Mouse (Mus musculus) liver, embryonic 11.5 days (tissue): ENCODE results near the gene B3galt1. TPM values are rescaled to one million over a fixed set of nuclear protein-coding genes. Genes with fewer than 3 reads are reported as not detected.

ENCODE experiments used
- ATAC-seq: fragments of 200-750 bp; cut with Nextera tagmentation; replicated peaks from 2 replicates; pipeline ENCODE4 v1.8.0; 2017; ENCODE audit warnings: moderate number of reproducible peaks, mild to moderate bottlenecking, moderate TSS enrichment, moderate library complexity; ENCODE audit not compliant: low FRiP score
- DNase-seq: peaks from one replicate; pipeline ENCODE4 v3.0.0-alpha.2; 2017; ENCODE audit warnings: low spot score
- H3K27ac ChIP-seq: fragments of 300-500 bp; sonication (generic); 2 replicates; pipeline ENCODE4 v1.5.1; 2014; ENCODE audit warnings: mild to moderate bottlenecking, low read depth, low read length, control low read depth
- H3K27me3 ChIP-seq: fragments of 300-500 bp; sonication (generic); replicated peaks from 2 replicates; pipeline ENCODE4 v1.6.1; 2014; ENCODE audit warnings: low read length, mixed read lengths; ENCODE audit not compliant: control insufficient read depth, insufficient read depth
- H3K36me3 ChIP-seq: fragments of 300-500 bp; sonication (generic); 2 replicates; pipeline ENCODE4 v1.6.1; 2014; ENCODE audit warnings: mild to moderate bottlenecking, low read length, moderate library complexity, mixed read lengths; ENCODE audit not compliant: control insufficient read depth, insufficient read depth
- H3K4me1 ChIP-seq: fragments of 300-500 bp; sonication (generic); replicated peaks from 2 replicates; pipeline ENCODE4 v1.6.1; 2014; ENCODE audit warnings: low read length, mixed read lengths; ENCODE audit not compliant: control insufficient read depth, insufficient read depth
- H3K4me2 ChIP-seq: fragments of 300-500 bp; sonication (generic); 2 replicates; pipeline ENCODE4 v1.6.1; 2014; ENCODE audit warnings: mild to moderate bottlenecking, control low read depth, moderate library complexity
- H3K4me3 ChIP-seq: fragments of 300-500 bp; sonication (generic); 2 replicates; pipeline ENCODE4 v1.5.1; 2014; ENCODE audit warnings: low read depth, low read length, control low read depth
- H3K9ac ChIP-seq: fragments of 300-500 bp; sonication (generic); 2 replicates; pipeline ENCODE4 v1.6.1; 2014; ENCODE audit warnings: low read depth, low read length, control low read depth
- H3K9me3 ChIP-seq: fragments of 300-500 bp; sonication (generic); 2 replicates; pipeline ENCODE4 v1.6.1; 2016; ENCODE audit warnings: low read length, inconsistent platforms, mixed read lengths; ENCODE audit not compliant: control insufficient read depth
- WGBS: fragments of 180-500 bp; shearing (Covaris S2); extraction: QIAGEN DNeasy Blood & Tissue Kit; methylation state at CpG from one replicate; pipeline ENCODE4 v1.1.7; 2014; 5-methylcytosine and 5-hydroxymethylcytosine counted together
- polyA plus RNA-seq: library from polyadenylated mRNA; unstranded; fragments of >200 nt; fragmentation: Nextera tagmentation; extraction: Ambion mirVana; gene quantifications from 2 replicates; pipeline ENCODE4 v1.2.1, GENCODE M21; 2014

B3galt1 gene
- polyA plus RNA-seq, 1 experiment from 2014 or later = 0.75 TPM

- ATAC-seq = no peak
- Histone ChIP-seq H3K9ac (no peak overlapping the region), H3K36me3 (no peaks in the 10 kb centered on the region), H3K4me1 (no peaks in the 10 kb centered on the region), H3K27ac (no peak overlapping the region), H3K4me3 (no peak overlapping the region), H3K4me2 (no peak overlapping the region), H3K9me3 (no peaks in the 10 kb centered on the region), H3K27me3 (no peaks in the 10 kb centered on the region)
- DNase-seq = no peak
- 82% methylated on average over 3 of the region's 3 CpGs for WGBS
Observed at GRCm38 (mm10) chr2:67931994-67932393, 366.3 kb downstream of the B3galt1 start.

- 74% methylated on average over 3 of the region's 3 CpGs for WGBS
- H3K27ac ChIP-seq = no peak overlapping the region
Observed at GRCm38 (mm10) chr2:67948408-67948807, 382.7 kb downstream of the B3galt1 start.

GRCm38 (mm10) chr2:67956182-67956581 is 390.5 kb downstream of the B3galt1 start:
- 81% methylated on average over 4 of the region's 4 CpGs for WGBS
- Histone ChIP-seq H3K9ac (no peak overlapping the region), H3K36me3 (no peaks in the 10 kb centered on the region), H3K4me3 (no peak overlapping the region), H3K4me2 (no peak overlapping the region), H3K4me1 (no peaks in the 10 kb centered on the region), H3K27ac (no peak overlapping the region), H3K27me3 (no peaks in the 10 kb centered on the region), H3K9me3 (no peaks in the 10 kb centered on the region)
- ATAC-seq (no peak), DNase-seq (no peak)

More at GRCm38 (mm10) chr2:67948408-67948807, 382.7 kb downstream of the B3galt1 start:
- Histone ChIP-seq H3K4me1 (no peaks in the 10 kb centered on the region), H3K4me2 (no peak overlapping the region), H3K4me3 (no peak overlapping the region), H3K9me3 (no peaks in the 10 kb centered on the region), H3K9ac (no peak overlapping the region), H3K36me3 (no peaks in the 10 kb centered on the region), H3K27me3 (no peaks in the 10 kb centered on the region)
- DNase-seq (no peak), ATAC-seq (no peak)

DNA sequence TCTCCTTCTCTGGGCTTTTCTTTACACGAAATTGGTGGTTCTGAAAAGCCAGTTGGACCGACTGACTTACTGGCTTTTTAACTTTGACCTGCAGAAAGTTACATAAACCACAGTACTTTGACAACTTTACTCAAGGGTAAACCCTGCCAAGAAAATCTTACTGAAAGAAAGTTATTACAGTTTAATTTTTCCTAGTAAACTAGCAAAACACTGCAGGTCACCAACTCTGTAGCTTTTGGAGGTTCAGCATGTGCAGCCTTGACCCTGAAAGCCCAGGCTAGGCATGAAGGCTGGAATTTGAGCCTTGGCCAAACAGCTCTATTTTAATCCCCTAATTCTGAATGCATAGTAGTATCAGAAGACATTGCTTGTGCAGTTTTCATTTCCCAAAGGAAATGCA is 391.9 kb downstream of the B3galt1 start:
- Histone ChIP-seq H3K4me1 (no peaks in the 10 kb centered on the region), H3K4me2 (no peak overlapping the region), H3K36me3 (no peaks in the 10 kb centered on the region), H3K27me3 (no peaks in the 10 kb centered on the region), H3K27ac (no peak overlapping the region), H3K9me3 (no peaks in the 10 kb centered on the region), H3K4me3 (no peak overlapping the region), H3K9ac (no peak overlapping the region)
- ATAC-seq (no peak), DNase-seq (no peak)
- WGBS = 73% methylated on average over 2 of the region's 2 CpGs

DNA sequence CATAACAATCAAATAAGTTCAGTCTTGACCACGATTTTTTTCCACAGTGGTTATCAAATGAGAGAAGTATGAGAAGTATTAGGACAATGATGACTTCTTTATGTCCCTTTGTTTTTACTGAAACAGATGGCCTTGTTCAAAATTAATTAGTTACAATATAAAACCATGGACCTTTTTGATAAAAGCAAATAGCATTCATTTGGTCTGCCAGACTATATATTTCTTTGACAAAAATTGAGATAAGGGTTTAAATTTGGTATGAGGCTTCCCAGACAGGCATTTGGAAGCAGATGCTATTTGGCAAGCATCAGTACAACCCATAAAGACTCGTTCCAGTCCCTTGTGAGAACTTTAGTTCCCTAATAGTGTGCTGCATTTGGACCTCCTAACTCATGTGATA is 395.0 kb downstream of the B3galt1 start:
- H3K9ac ChIP-seq = no peak overlapping the region
- no peaks in the 10 kb centered on the region for H3K4me1 ChIP-seq
- H3K4me3 ChIP-seq = no peak overlapping the region
- ATAC-seq (no peak), DNase-seq (no peak)
- no peaks in the 10 kb centered on the region for H3K27me3 ChIP-seq
- no peaks in the 10 kb centered on the region for H3K9me3 ChIP-seq
- no peaks in the 10 kb centered on the region for H3K36me3 ChIP-seq
- no peak overlapping the region for H3K4me2 ChIP-seq
- 51% methylated on average over 2 of the region's 2 CpGs for WGBS
- no peak overlapping the region for H3K27ac ChIP-seq

DNA sequence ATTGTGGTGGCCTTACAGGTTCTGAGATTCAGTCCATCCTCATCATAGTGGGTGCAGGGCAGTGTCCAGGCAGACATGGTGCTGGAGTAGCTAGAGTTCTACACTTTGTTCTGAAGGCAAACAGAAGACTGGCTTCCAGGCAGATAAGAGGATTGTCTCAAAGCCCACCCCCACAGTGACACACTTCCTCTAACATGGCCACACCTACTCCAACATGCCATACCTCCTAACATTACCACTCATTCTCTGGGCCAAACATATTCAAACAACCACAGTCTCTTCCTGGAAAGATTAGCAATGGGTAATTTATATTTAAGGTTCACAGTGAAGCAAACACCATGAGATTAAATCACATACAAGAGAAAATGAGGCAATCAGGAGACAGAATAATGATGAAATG is 403.1 kb downstream of the B3galt1 start:
- ATAC-seq = no peak
- H3K4me3 ChIP-seq = no peak overlapping the region
- no peak overlapping the region for H3K9ac ChIP-seq

GRCm38 (mm10) chr2:67971091-67971490 is 405.4 kb downstream of the B3galt1 start:
- Histone ChIP-seq H3K36me3 (no peaks in the 10 kb centered on the region), H3K9ac (no peak overlapping the region), H3K27me3 (no peaks in the 10 kb centered on the region), H3K27ac (no peak overlapping the region), H3K9me3 (no peaks in the 10 kb centered on the region), H3K4me3 (no peak overlapping the region), H3K4me1 (no peaks in the 10 kb centered on the region), H3K4me2 (no peak overlapping the region)
- 67% methylated on average over 7 of the region's 7 CpGs for WGBS
- DNase-seq = no peak
- ATAC-seq = no peak

More for the DNA sequence above, 403.1 kb downstream of the B3galt1 start:
- Histone ChIP-seq H3K4me1 (no peaks in the 10 kb centered on the region), H3K4me2 (no peak overlapping the region), H3K27ac (no peak overlapping the region), H3K9me3 (no peaks in the 10 kb centered on the region), H3K27me3 (no peaks in the 10 kb centered on the region), H3K36me3 (no peaks in the 10 kb centered on the region)
- DNase-seq = no peak

- Histone ChIP-seq H3K36me3 (no peaks in the 10 kb centered on the region), H3K27ac (no peak overlapping the region), H3K4me2 (no peak overlapping the region), H3K27me3 (no peaks in the 10 kb centered on the region), H3K4me1 (no peaks in the 10 kb centered on the region), H3K4me3 (no peak overlapping the region), H3K9me3 (no peaks in the 10 kb centered on the region), H3K9ac (no peak overlapping the region)
- no peak for DNase-seq
- WGBS = 80% methylated on average over 6 of the region's 6 CpGs
- no peak for ATAC-seq
Observed at GRCm38 (mm10) chr2:67971576-67971975, 405.9 kb downstream of the B3galt1 start.

DNA sequence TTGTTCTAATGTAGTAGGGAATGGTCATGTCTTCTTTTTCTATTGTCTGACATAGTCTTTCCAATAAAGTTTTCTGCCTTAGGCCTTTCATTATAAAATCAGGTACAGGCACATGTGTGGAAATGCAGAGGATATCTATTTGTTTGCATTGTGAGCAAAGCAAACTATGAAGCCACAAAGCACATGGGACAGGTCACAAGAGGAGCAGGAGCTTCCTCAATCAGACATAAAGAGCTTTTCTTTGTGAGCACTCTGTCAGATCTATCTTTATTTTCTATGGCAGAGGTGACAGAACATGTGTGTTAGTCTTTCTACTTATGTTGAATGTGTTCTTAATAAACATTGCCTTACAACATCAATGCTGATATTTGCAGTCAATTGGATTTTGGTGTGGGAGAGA is 410.1 kb downstream of the B3galt1 start:
- Histone ChIP-seq H3K9me3 (no peaks in the 10 kb centered on the region), H3K27me3 (no peaks in the 10 kb centered on the region), H3K4me2 (no peak overlapping the region), H3K4me3 (no peak overlapping the region), H3K36me3 (no peaks in the 10 kb centered on the region), H3K27ac (no peak overlapping the region), H3K9ac (no peak overlapping the region), H3K4me1 (no peaks in the 10 kb centered on the region)
- ATAC-seq = no peak
- DNase-seq = no peak
